Mouse (Mus musculus) brain, embryonic 14.5 days (tissue): Measurements from ENCODE around the gene Hsd17b14.

Source experiments
- CTCF ChIP-seq: fragments of 200-500 bp; IDR thresholded peaks from 2 replicates; pipeline ENCODE4 v1.5.1; 2012; ENCODE audit warnings: inconsistent platforms, mild to moderate bottlenecking, moderate library complexity, borderline replicate concordance; ENCODE audit not compliant: insufficient read depth, insufficient read length; ENCODE audit errors: extremely low read depth
- POLR2A ChIP-seq: fragments of 200-500 bp; IDR thresholded peaks from 2 replicates; pipeline ENCODE4 v1.6.1; 2012; ENCODE audit warnings: mild to moderate bottlenecking, inconsistent platforms, borderline replicate concordance; ENCODE audit not compliant: poor library complexity, insufficient read depth, insufficient read length, severe bottlenecking; ENCODE audit errors: extremely low read depth

GRCm38 (mm10) chr7:45597527-45597926 is 42.8 kb downstream of the Hsd17b14 start:
- no peak for TF ChIP-seq CTCF
- no peak for TF ChIP-seq POLR2A
